Mouse (Mus musculus) liver, embryonic 14.5 days (tissue): ENCODE measurements at regions not wholly inside any gene's neighbourhood (a gene's known extent, or its start where the extent isn't known, plus 50 kb on each side); places are given as distances from the start of the nearest gene placed in this dataset.

ENCODE experiments used
- CTCF ChIP-seq: IDR thresholded peaks from 2 replicates; pipeline ENCODE4 v1.5.1; 2016; ENCODE audit warnings: antibody characterized with exemption, low read depth, control low read depth
- EP300 ChIP-seq: IDR thresholded peaks from 2 replicates; pipeline ENCODE4 v1.6.1; 2016; ENCODE audit warnings: antibody characterized with exemption, low read depth

DNA sequence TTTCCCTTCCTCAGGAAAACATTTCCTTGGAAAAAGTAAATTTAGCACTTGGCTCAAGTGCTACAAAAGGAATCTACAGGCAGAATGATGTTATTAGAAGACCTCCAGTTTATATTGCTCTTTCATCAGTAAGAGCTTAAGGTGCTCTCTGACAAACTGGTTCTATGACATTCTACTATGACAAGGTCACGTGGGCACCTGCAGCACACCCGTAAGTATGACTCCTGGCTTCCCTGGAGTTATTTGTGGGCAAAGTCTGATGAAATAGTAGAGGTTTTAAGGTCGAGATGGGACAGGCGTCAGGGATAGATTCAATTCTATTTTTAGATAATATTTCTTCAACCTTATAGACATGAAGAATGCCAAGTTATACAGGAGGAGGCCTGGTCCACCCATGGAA, 84.9 kb upstream of the Ccn6 start:
- TF ChIP-seq CTCF (no peak), EP300 (no peak)
